Mouse (Mus musculus) spleen, adult 2 months (tissue): ENCODE measurements at regions not wholly inside any gene's neighbourhood (a gene's known extent, or its start where the extent isn't known, plus 50 kb on each side); places are given as distances from the start of the nearest gene placed in this dataset.

ENCODE experiments used
- DNase-seq, 2 experiments: peaks; one replicate each; pipeline versions ENCODE4 v3.0.0 to v3.0.0-alpha.2; 2012 to 2021; ENCODE audit warnings: low spot score in 2 of 2, low read depth in 1 of 2
- H3K27ac ChIP-seq: fragments of 200-500 bp; 2 replicates; pipeline ENCODE4 v1.5.1; 2012; ENCODE audit warnings: low read length, inconsistent platforms; ENCODE audit not compliant: insufficient read depth
- H3K27me3 ChIP-seq: fragments of 200-500 bp; 2 replicates; pipeline ENCODE4 v1.6.1; 2012; ENCODE audit warnings: mild to moderate bottlenecking, moderate library complexity, low read length, inconsistent platforms; ENCODE audit not compliant: control insufficient read depth, insufficient read depth
- H3K36me3 ChIP-seq: fragments of 200-500 bp; 2 replicates; pipeline ENCODE4 v1.6.1; 2012; ENCODE audit warnings: mild to moderate bottlenecking, low read length, inconsistent platforms; ENCODE audit not compliant: control insufficient read depth, insufficient read depth
- H3K4me1 ChIP-seq: fragments of 200-500 bp; 2 replicates; pipeline ENCODE4 v1.6.1; 2011; ENCODE audit warnings: inconsistent platforms; ENCODE audit not compliant: control insufficient read depth, insufficient read depth, insufficient read length
- H3K4me3 ChIP-seq: fragments of 200-500 bp; 2 replicates; pipeline ENCODE4 v1.5.1; 2011; ENCODE audit warnings: mild to moderate bottlenecking, inconsistent platforms; ENCODE audit not compliant: insufficient read depth, insufficient read length; ENCODE audit errors: extremely low read depth
- CTCF ChIP-seq: fragments of 200-500 bp; IDR thresholded peaks from 2 replicates; pipeline ENCODE4 v1.5.1; 2011; ENCODE audit warnings: mild to moderate bottlenecking, inconsistent platforms; ENCODE audit not compliant: insufficient read depth, insufficient read length, insufficient replicate concordance; ENCODE audit errors: extremely low read depth
- POLR2A ChIP-seq: fragments of 200-500 bp; IDR thresholded peaks from 2 replicates; pipeline ENCODE4 v1.6.1; 2011; ENCODE audit warnings: low read depth, low read length, inconsistent platforms
- WGBS: fragments of 180-500 bp; shearing (Covaris S2); methylation state at CpG from one replicate; pipeline ENCODE4 v1.1.7; 2018; 5-methylcytosine and 5-hydroxymethylcytosine counted together

DNA sequence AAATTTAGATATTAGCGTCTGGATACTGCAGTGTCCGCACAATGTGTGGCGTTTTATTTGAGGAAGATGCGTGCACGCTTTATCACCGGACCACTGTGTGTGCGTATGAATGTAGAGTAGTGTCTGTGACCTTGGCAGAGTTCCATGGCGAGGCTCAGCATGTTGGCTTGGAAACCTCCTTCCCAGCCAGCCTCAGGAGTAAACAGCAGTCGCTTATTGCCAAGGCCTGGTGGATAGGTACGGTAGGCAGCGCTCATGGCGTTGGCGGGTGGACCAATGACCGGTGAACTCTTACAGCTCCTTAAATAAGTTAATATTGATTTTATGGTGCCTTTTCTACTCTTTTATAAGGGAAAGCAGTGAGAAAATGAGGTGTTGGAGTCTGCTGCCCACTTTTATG lies 172.9 kb upstream of the Fermt1 start:
- H3K4me3 ChIP-seq = no peak overlapping the region
- 92% methylated on average over 14 of the region's 14 CpGs for WGBS
- TF ChIP-seq POLR2A (no peak), CTCF (no peak)
- H3K36me3 ChIP-seq = no peaks in the 10 kb centered on the region
- H3K27me3 ChIP-seq = no peaks in the 10 kb centered on the region
- no peak for DNase-seq
- H3K4me1 ChIP-seq = no peaks in the 10 kb centered on the region
- no peak overlapping the region for H3K27ac ChIP-seq

DNA sequence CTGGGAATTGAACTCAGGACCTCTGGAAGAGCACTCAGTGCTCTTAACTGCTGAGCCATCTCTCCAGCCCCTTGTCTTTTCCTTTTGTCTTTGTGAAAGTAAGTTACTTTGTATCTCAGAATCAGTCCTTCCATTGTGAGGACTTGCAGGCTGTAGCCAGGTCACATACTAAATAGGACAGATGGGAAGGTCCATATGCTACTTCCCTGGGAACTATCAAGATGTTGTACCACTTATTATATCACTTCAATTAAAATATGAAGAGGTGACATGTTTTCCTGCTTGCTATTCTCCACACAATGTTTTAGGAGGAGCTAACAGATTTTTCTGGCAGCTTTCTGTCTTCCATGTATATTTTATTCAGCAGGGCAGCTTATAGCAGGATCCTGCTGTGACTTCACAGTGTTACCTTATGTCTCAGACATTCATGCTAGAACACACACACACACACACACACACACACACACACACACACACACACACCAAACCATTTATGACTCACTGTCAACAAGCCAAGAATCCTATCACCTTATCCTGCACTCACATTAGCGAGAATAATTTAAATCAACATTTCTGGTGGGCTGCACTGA lies 179.6 kb upstream of the Fermt1 start:
- 94% methylated on average over 1 of the region's 1 CpGs for WGBS
- TF ChIP-seq CTCF (no peak), POLR2A (no peak)
- no peak for DNase-seq

DNA sequence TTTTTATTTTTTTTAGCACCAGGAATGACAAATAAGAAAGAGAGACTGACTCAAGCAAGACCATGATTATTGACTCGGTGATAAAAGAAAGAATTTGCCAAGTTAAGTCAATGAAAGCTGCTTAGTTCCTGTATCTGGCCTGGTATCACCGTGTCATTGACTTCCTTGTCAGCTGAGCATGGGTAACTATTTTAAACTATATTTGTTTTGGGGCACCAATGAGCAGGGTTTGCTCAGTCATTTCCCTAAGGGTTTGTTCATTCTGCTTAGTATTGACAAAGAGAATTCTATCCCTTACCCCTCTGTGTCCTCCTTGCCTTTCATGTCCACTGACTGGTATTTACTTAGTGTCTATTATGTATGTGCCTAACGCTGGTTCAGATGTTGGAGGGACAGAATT lies 189.2 kb upstream of the Fermt1 start:
- no peaks in the 10 kb centered on the region for H3K4me1 ChIP-seq
- no peaks in the 10 kb centered on the region for H3K27me3 ChIP-seq
- TF ChIP-seq CTCF = no peak
- TF ChIP-seq POLR2A = no peak
- H3K27ac ChIP-seq = no peak overlapping the region
- H3K4me3 ChIP-seq = no peak overlapping the region
- H3K36me3 ChIP-seq = no peaks in the 10 kb centered on the region
- 35% methylated on average over 3 of the region's 3 CpGs for WGBS
- no peak for DNase-seq

More for the DNA sequence above, 179.6 kb upstream of the Fermt1 start:
- no peaks in the 10 kb centered on the region for H3K27me3 ChIP-seq
- no peaks in the 10 kb centered on the region for H3K4me1 ChIP-seq
- H3K4me3 ChIP-seq = no peak overlapping the region
- H3K27ac ChIP-seq = no peak overlapping the region
- no peaks in the 10 kb centered on the region for H3K36me3 ChIP-seq

DNA sequence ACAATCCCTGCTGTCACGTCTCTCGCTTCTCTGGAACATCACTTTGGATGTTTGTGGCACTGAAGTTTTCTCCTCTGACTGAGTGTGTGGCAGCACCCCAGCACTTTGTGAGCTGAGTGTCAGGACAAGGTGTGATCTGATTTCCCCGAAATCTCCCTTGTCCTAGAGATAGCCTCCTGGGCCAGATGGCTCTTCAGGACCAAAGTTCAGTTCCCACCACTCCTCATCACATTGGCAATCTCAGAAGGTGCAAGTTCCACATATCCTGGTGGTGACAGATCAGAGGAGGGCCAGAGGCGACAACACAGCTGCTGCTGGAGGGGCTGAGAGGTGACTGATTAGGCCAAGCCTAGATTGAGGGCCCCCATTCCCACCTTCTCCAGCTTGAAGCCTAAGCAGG lies 193.2 kb upstream of the Fermt1 start:
- DNase-seq = no peak
- Histone ChIP-seq H3K27ac (no peak overlapping the region), H3K27me3 (no peaks in the 10 kb centered on the region), H3K4me3 (no peak overlapping the region), H3K4me1 (no peaks in the 10 kb centered on the region), H3K36me3 (no peaks in the 10 kb centered on the region)
- TF ChIP-seq CTCF (no peak), POLR2A (no peak)
- WGBS = 82% methylated on average over 4 of the region's 4 CpGs

DNA sequence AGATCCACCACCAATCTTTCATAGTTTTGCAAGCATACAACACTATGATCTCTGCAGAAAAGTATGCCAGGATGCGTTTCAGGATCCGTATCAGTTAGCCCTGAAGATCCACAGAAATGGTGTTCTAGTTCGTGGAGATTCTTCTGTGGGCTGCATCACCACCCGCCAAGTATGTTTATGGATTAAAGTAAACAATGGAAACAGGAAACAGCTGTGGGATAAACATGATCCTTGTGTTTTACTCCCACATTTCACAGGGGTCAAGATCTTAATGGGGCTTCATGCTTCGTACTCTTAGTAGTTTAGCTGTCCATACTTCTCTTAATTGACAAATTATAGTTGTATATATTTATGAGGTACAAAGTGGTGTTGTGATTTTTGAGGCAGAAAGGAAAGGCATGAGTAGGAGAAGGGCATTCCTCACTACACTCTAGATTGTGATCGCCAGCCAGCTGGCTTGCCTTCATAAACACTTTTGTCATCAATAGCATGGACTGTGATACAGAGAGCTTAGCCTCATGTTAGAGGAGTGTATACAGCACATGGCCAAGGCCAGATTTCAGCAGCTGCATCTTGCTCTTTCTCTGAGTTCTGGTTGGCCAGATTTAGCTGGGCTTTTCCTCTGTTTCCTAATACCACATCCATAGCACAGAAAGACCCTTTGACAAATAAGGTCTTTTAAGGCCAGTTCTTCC lies 195.8 kb upstream of the Fermt1 start:
- TF ChIP-seq POLR2A (no peak), CTCF (no peak)
- no peak for DNase-seq
- WGBS = 81% methylated on average over 6 of the region's 6 CpGs

DNA sequence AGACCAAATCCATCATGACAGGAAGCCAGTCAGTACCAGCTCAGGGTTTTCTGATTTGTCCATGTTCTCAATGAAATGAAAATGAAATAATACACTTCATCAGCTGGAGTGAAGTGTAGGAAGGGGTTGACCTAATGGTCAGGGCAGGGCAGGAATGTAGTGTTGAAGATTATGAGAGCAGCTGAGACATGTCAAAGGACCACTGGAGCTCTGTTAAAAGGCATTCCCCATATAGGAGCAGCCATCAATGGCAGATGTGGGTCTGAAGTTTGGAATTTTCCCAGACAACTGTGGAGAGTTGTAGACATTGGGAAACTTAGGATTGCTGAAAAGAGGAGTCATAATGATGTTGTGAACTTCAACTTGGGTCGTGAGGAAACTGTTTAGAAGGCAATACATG lies 206.8 kb upstream of the Fermt1 start:
- 63% methylated on average over 1 of the region's 1 CpGs for WGBS
- no peak for TF ChIP-seq POLR2A
- no peak for TF ChIP-seq CTCF
- no peak for DNase-seq

More for the DNA sequence above, 195.8 kb upstream of the Fermt1 start:
- no peaks in the 10 kb centered on the region for H3K27me3 ChIP-seq
- no peak overlapping the region for H3K27ac ChIP-seq
- no peaks in the 10 kb centered on the region for H3K4me1 ChIP-seq
- no peaks in the 10 kb centered on the region for H3K36me3 ChIP-seq
- H3K4me3 ChIP-seq = no peak overlapping the region

DNA sequence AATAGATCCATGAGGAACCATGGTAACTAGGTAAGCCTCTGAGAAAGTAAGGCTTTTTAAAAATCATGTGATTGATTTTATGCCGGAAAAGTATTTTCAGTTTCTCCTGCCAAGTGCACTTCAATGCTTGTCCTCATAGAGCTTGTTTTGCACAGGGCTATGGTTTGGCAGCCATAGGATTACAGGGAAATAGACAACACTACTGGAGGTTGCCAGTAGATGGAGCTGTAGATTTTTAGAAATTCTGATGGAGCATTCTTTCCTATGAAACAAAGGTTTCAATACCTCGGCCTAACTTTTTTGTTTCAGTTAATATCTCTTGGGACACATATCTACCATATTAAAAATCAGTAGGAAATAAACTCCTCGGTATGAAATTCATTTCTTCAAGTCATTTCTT lies 210.8 kb upstream of the Fermt1 start:
- H3K27me3 ChIP-seq = no peaks in the 10 kb centered on the region
- no peak overlapping the region for H3K4me3 ChIP-seq
- H3K27ac ChIP-seq = no peak overlapping the region
- no peaks in the 10 kb centered on the region for H3K36me3 ChIP-seq
- no peaks in the 10 kb centered on the region for H3K4me1 ChIP-seq
- no peak for DNase-seq
- 46% methylated on average over 3 of the region's 3 CpGs for WGBS
- TF ChIP-seq POLR2A (no peak), CTCF (no peak)

More for the DNA sequence above, 206.8 kb upstream of the Fermt1 start:
- no peaks in the 10 kb centered on the region for H3K4me1 ChIP-seq
- H3K36me3 ChIP-seq = no peaks in the 10 kb centered on the region
- no peak overlapping the region for H3K4me3 ChIP-seq
- no peak overlapping the region for H3K27ac ChIP-seq
- H3K27me3 ChIP-seq = no peaks in the 10 kb centered on the region
